18 mouse cellular contexts compared by ENCODE assay signal in genomic region chr4:13243268-13243667, GRCm38 (mm10).
A peak's percentile ranks its signal among the peaks of the same experiment; 100 is the strongest.
DNase-seq lines count a peak whose midpoint lies in the region; ATAC-seq and TF ChIP-seq lines count a peak whose summit lies in the region.
"Had no signal": no experiment of that assay in that cellular context is flagged by ENCODE, and none has a peak within 500 bp of the region (broad histone marks: within the 10 kb centered on the region; RNA-seq: fewer than 3 reads in every experiment).

No protein-coding gene starts in this region.

- no peak for TF ChIP-seq POLR2A in heart, adult 2 months (IDR thresholded peaks at IDR 0.05; ENCODE audit: insufficient read depth, low read depth, low read length)

- H3K36me3 ChIP-seq in heart, adult 2 months (ENCODE audit: control insufficient read depth, insufficient read depth, low read length) = peaks cover 1% of the 10 kb centered on the region; the same call in 1 of the 2 replicates
- H3K36me3 ChIP-seq in lung, embryonic 14.5 days (ENCODE audit: insufficient read depth) = no peaks in the 10 kb centered on the region
- no peaks in the 10 kb centered on the region for H3K36me3 ChIP-seq in intestine, embryonic 15.5 days
- H3K36me3 ChIP-seq in limb, embryonic 15.5 days = no peaks in the 10 kb centered on the region
- H3K36me3 ChIP-seq: hindbrain, embryonic 10.5 days; midbrain, embryonic 12.5 days had no signal

- no peaks in the 10 kb centered on the region; the same call in 1 of the 2 replicates for H3K4me1 ChIP-seq in heart, adult 2 months (ENCODE audit: control insufficient read depth, insufficient read depth, low read length)
- 0 out of 2 replicates have a peak, but pooled peaks cover 3% of the 10 kb centered on the region for H3K4me1 ChIP-seq in lung, embryonic 14.5 days (ENCODE audit: insufficient read depth)
- H3K4me1 ChIP-seq in intestine, embryonic 15.5 days (replicated peaks) = 0 out of 2 replicates have a peak, but pooled peaks cover 5% of the 10 kb centered on the region
- peaks cover 13% of the 10 kb centered on the region for H3K4me1 ChIP-seq in limb, embryonic 15.5 days

- TF ChIP-seq EP300 in heart, adult 2 months (IDR thresholded peaks at IDR 0.05; ENCODE audit: insufficient read depth, low read depth, low read length) = no peak

- H3K79me2 ChIP-seq in heart, adult 2 months (replicated peaks; ENCODE audit: control insufficient read depth, insufficient read depth, low read length) = no peaks in the 10 kb centered on the region

- H3K4me3 ChIP-seq in heart, adult 2 months = no peak overlapping the region
- H3K4me3 ChIP-seq in lung, embryonic 14.5 days (ENCODE audit: low read depth, low read length) = no peak overlapping the region
- no peak overlapping the region for H3K4me3 ChIP-seq in intestine, embryonic 15.5 days (replicated peaks)
- H3K4me3 ChIP-seq in limb, embryonic 15.5 days = no peak overlapping the region
- H3K4me3 ChIP-seq: gastrocnemius, adult 2 months; hindbrain, embryonic 10.5 days; layer of hippocampus, adult 2 months; midbrain, embryonic 12.5 days had no signal

- no peak overlapping the region for H3K4me2 ChIP-seq in lung, embryonic 14.5 days
- no peak overlapping the region for H3K4me2 ChIP-seq in intestine, embryonic 15.5 days (replicated peaks)
- no peak overlapping the region for H3K4me2 ChIP-seq in limb, embryonic 15.5 days
- H3K4me2 ChIP-seq: midbrain, embryonic 12.5 days had no signal

- H3K9me3 ChIP-seq in lung, embryonic 14.5 days (ENCODE audit: low read depth, low read length) = no peaks in the 10 kb centered on the region
- no peaks in the 10 kb centered on the region for H3K9me3 ChIP-seq in intestine, embryonic 15.5 days
- no peaks in the 10 kb centered on the region for H3K9me3 ChIP-seq in limb, embryonic 15.5 days
- H3K9me3 ChIP-seq: hindbrain, embryonic 10.5 days; midbrain, embryonic 12.5 days had no signal

- intact Hi-C loops in heart, adult 2 months (cut with DNase I) = no loop called here

- no peaks in the 10 kb centered on the region for H3K27me3 ChIP-seq in heart, adult 2 months (ENCODE audit: control insufficient read depth, insufficient read depth, low read length)
- H3K27me3 ChIP-seq in lung, embryonic 14.5 days (ENCODE audit: insufficient read depth, low read length) = no peaks in the 10 kb centered on the region
- H3K27me3 ChIP-seq in intestine, embryonic 15.5 days (replicated peaks) = no peaks in the 10 kb centered on the region
- no peaks in the 10 kb centered on the region for H3K27me3 ChIP-seq in limb, embryonic 15.5 days
- H3K27me3 ChIP-seq: CH12.LX; midbrain, embryonic 12.5 days had no signal

- TF ChIP-seq CTCF in heart, adult 2 months (IDR thresholded peaks at IDR 0.05) = no peak
- no peak for TF ChIP-seq CTCF in lung, embryonic 14.5 days (IDR thresholded peaks at IDR 0.05; ENCODE audit: low read depth)

- H3K27ac ChIP-seq in heart, adult 2 months = no peak overlapping the region
- peak overlapping the region; percentile 18; the same call in 1 of the 2 replicates for H3K27ac ChIP-seq in lung, embryonic 14.5 days (ENCODE audit: low read depth)
- H3K27ac ChIP-seq in intestine, embryonic 15.5 days = 0 out of 2 replicates have a peak overlapping the region, but pooled peaks have one; percentile 40
- H3K27ac ChIP-seq in limb, embryonic 15.5 days = 0 out of 2 replicates have a peak overlapping the region, but pooled peaks have one; percentile 1
- H3K27ac ChIP-seq: gastrocnemius, adult 2 months; hindbrain, embryonic 10.5 days; layer of hippocampus, adult 2 months; liver, embryonic 14.5 days; midbrain, embryonic 12.5 days had no signal

- WGBS in heart, adult 2 months = 67% methylated on average over 5 of the region's 5 CpGs
- WGBS in lung, embryonic 14.5 days = 53% methylated on average over 5 of the region's 5 CpGs
- WGBS in intestine, embryonic 15.5 days = 43% methylated on average over 5 of the region's 5 CpGs
- WGBS in limb, embryonic 15.5 days = 30% methylated on average over 5 of the region's 5 CpGs

- peak; percentile 71 for DNase-seq in heart, adult 11 months
- DNase-seq in heart, adult 2 months = no peak
- no peak for DNase-seq in lung, embryonic 14.5 days
- no peak for DNase-seq in lung, postnatal 36 days
- no peak for DNase-seq in lung, postnatal 4 days
- no peak for DNase-seq in adrenal gland, postnatal 36 days
- DNase-seq: adrenal gland, postnatal 14 days; cerebellum, adult 18-20 months; cerebellum, postnatal 25 days; gastrocnemius, adult 2 months; kidney, postnatal 10 days had no signal

- H3K9ac ChIP-seq in heart, adult 2 months (ENCODE audit: low read depth, low read length) = no peak overlapping the region
- H3K9ac ChIP-seq in lung, embryonic 14.5 days = no peak overlapping the region
- H3K9ac ChIP-seq in intestine, embryonic 15.5 days = no peak overlapping the region
- no peak overlapping the region for H3K9ac ChIP-seq in limb, embryonic 15.5 days
- H3K9ac ChIP-seq: liver, embryonic 14.5 days; midbrain, embryonic 12.5 days had no signal

- ATAC-seq in lung, embryonic 14.5 days (ENCODE audit: insufficient read depth) = no peak
- no peak for ATAC-seq in intestine, embryonic 15.5 days
- ATAC-seq in limb, embryonic 15.5 days (ENCODE audit: insufficient number of reproducible peaks, low FRiP score, low TSS enrichment, low read depth) = no peak
